Mouse (Mus musculus) erythroid progenitor cell, adult 5-6 weeks (primary cell): Measurements from ENCODE around the gene Map3k14. TPM values are rescaled to one million over a fixed set of nuclear protein-coding genes. Genes with fewer than 3 reads are reported as not detected.

ENCODE experiments used
- ATAC-seq: replicated peaks from 2 replicates; pipeline ENCODE4 v1.8.0; 2016; ENCODE audit warnings: moderate number of reproducible peaks, mild to moderate bottlenecking, moderate TSS enrichment, inconsistent platforms; ENCODE audit not compliant: poor library complexity, low FRiP score, severe bottlenecking
- total RNA-seq, 2 experiments: library from RNA; stranded (forward) in 1 of 2; stranded (reverse) in 1 of 2; fragments of 150-400 nt in 1 of 2; fragments of 186-747, 209-891 nt in 1 of 2; gene quantifications; 2 replicates each; pipeline versions ENCODE4 v1.2.3 to v1.2.4; 2015 to 2017; ENCODE audit warnings: low replicate concordance in 2 of 2

The Map3k14 gene
- total RNA-seq, 2 experiments from 2014 or later = 3.8 TPM

DNA sequence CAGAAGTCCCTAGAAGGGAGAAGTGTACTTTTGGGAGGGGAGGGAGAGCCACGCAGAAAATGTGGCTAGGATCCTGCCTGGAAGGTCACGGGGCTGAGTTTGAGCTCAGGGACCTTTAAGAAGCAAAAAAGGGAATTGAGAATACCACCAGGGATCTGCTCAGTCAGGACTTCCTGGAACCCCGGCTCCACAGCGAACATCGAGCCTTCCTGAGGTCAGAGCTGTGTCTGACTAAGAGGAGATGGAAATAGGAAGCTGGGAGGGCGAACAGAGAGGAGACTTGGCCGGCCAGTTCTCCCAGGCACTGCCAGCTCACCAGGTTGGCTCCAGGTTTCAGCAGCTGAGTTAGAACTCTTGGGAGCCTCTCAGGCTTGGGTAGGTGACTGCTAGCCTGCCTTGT, 14.5 kb upstream of the Map3k14 start:
- ATAC-seq = no peak

- no peak for ATAC-seq
Measured at GRCm38 (mm10) chr11:103276450-103276849, 9.2 kb upstream of the Map3k14 start.

- ATAC-seq = no peak
Measured at GRCm38 (mm10) chr11:103272888-103273287, 5.6 kb upstream of the Map3k14 start.

DNA sequence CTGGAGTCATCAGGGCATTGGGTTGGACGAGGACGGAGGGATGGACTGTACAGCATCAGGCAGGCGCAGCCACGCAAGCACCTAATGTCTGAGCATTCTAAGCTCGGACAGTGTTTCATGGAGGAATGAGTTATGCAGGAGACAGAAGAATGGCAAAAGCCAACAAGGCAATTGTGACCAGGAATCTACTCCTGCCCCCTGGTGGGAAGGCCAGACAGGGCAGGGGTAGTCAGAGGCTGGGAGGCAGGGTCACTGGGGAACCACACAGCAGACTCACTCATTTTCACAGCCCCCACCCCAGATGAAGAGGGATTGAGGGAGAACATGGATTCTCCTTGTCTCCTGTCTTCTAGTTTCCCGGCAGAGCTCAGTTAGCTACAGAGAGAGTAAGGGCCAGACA, 4.7 kb upstream of the Map3k14 start:
- no peak for ATAC-seq

- no peak for ATAC-seq
Measured at GRCm38 (mm10) chr11:103269426-103269825, 2.2 kb upstream of the Map3k14 start.

- ATAC-seq = no peak
Measured at GRCm38 (mm10) chr11:103268905-103269304, 1.6 kb upstream of the Map3k14 start.

- ATAC-seq = no peak
Measured at GRCm38 (mm10) chr11:103268350-103268749, 1.1 kb upstream of the Map3k14 start.

DNA sequence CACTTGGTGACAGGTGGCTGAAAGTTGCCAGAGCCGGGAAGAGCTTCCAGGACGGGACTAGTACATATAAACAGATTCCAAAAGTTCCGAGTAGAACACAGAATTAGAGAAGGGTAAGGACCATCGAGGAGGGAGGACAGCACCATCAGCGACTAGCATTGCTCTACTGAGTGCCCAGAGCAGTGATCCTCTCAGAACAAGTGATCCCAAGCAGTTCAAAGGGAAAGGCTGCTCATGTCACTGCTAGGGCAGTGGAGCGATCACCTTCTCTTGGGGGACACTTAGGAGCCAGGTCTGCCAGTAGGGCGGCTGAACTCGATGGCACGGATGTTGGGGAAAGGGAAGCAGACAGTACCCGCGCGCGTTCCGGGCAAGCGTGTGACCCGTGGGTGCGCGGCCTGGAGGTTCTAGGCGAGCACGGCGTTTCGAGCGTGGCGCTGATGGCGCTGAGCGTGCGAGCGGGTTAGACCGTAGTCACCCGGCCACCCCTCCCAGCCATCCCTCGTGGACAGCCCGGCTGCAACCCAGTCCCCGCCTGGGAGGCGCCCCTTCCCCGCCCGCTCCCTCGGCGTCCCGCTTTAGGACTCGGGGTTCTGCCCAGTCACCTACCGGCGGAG, 435 bp downstream of the Map3k14 start:
- ATAC-seq = no peak

- no peak for ATAC-seq
Measured at GRCm38 (mm10) chr11:103265856-103266255, 1.4 kb downstream of the Map3k14 start.

- no peak for ATAC-seq
Measured at GRCm38 (mm10) chr11:103265211-103265610, 2.1 kb downstream of the Map3k14 start.

- ATAC-seq = no peak
Measured at GRCm38 (mm10) chr11:103264427-103265005, 2.8 kb downstream of the Map3k14 start.

GRCm38 (mm10) chr11:103263551-103263950, 3.7 kb downstream of the Map3k14 start:
- no peak for ATAC-seq

- no peak for ATAC-seq
Measured at GRCm38 (mm10) chr11:103262412-103263267, 4.6 kb downstream of the Map3k14 start.

DNA sequence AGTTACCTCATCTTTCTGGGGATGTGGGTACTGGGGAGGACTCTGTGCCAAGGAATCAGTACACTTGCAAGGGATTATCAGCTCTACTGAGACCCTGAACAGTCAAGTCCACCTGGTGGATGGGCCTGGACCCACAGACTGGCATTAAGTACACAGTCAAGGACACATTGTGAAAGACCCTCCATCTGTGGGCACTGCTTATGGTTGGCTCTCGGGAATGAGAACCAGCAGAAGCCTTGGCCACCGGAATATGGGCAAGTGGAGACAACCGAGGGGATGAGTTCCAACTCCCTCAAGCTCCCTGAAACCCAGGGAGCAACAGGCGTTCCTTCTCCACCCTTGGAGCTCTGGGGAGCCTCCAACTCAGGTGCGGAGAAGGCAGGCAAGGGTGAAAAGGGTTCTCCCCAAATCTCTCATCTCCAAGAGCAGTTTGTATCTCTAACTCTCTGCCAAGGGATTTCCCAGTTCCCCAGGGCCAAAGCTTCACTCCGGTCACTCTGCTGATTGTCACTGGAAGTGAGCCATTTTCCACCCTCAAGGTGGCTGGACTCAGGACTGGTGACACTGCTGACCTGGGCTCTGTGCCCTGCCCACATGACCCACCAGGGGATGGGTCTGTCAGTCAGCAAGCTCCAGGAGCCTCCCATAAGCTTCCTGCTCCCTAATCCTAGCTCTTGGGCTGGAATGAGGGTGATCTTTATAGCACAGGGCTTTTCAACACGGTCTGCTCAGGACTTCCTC, 5.4 kb downstream of the Map3k14 start:
- no peak for ATAC-seq

GRCm38 (mm10) chr11:103260515-103261192, 6.6 kb downstream of the Map3k14 start:
- no peak for ATAC-seq

DNA sequence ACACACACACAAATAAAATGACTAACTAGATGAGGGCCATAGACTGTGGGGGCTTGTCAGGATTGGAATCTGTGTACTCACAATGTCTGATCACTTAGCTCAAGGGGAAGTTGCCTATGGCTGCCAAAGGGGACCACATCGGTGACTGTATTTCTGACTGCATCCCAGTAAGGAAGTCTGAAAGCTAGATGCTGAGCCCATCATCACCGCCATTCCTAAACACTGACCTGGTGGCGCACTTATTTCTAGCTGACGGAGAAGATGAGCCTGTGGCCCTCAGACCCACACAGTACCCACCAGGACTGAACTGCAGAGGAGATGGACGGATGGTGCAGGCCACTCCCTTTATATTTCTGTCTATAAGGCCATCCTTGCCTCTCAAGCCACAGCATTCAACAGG, 7.2 kb downstream of the Map3k14 start:
- no peak for ATAC-seq

DNA sequence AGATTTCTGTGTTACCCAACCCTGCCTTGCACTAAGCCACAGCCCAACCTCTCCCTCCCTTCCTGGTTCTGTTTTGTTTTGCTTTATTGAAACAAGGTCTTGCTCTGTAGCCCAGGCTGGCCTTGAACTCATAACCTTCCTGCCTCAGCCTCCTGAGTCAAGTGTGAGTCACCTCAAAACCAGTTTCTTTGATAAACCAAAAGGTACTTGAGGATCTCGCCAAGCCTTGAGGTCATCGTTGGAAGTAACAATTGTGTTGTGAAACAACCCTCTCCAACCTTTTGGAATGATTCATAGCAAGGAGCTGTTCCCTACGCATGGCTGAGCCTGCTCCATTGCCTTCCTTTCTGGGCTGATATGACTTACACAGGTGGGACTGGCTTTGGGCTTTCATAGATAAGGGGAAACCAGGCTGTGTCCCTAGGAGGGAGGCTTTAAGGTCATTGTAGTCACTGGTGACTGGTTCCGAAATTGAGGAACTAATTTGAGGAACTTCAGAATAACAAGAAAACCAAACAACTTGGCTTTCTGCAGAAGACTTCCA, 9.3 kb downstream of the Map3k14 start:
- ATAC-seq = no peak

GRCm38 (mm10) chr11:103253605-103254004, 13.7 kb downstream of the Map3k14 start:
- no peak for ATAC-seq

DNA sequence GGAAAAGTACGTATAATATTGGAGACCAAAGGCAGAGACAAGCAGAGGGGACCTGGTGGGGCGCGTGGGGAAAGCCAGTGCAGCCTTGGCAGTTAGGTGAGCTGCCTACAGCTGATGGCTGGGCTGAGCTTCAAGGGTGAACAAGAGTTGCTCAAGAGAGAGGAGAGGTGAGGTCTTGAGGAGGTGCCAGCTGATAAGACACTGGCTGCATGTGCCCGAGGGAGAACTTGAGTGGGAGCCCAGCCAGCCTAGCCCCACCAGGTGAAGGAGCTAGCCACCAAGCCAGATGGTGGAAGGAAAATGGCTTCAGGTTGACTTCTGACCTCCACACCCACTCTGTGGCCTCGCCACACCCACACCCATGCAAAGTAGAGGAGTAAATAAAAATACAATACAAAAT, 14.9 kb downstream of the Map3k14 start:
- ATAC-seq = no peak

DNA sequence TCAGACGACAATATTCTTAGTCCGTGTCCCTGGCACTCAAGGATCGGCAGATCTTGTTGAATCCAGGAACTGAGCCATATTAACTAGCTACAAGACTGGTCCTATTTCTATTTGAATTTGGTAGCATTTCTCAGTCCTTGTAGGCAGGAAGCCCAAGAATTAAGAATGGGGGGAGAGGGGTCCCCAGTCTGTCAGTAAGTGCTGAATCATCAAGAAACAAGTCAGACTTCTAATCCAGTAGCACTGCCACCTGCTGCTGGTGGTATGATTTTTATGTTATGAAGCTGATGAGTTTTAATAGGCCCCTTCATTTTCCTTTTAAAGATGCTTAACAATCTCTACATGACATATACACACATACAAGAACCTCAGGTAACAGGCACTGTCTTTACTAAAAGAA, 16.9 kb downstream of the Map3k14 start:
- ATAC-seq = no peak
